ENCODE assay signal across 11 mouse cellular contexts in genomic region chr7:132799119-132800016, GRCm38 (mm10). TPM values are rescaled to one million over a fixed set of nuclear protein-coding genes. Genes with fewer than 3 reads are reported as not detected.
DNase-seq lines count a peak whose midpoint lies in the region; ATAC-seq and TF ChIP-seq lines count a peak whose summit lies in the region.
"Had no signal": no experiment of that assay in that cellular context is flagged by ENCODE, and none has a peak within 500 bp of the region (broad histone marks: within the 10 kb centered on the region; RNA-seq: fewer than 3 reads in every experiment).

No protein-coding gene starts in this region.

- no peak overlapping the region for H3K4me2 ChIP-seq in lung, postnatal 0 days (replicated peaks; ENCODE audit: low read depth, low read length)
- H3K4me2 ChIP-seq in heart, embryonic 11.5 days = no peak overlapping the region
- H3K4me2 ChIP-seq in midbrain, embryonic 11.5 days = no peak overlapping the region

- H3K9me3 ChIP-seq in lung, postnatal 0 days (ENCODE audit: low read length) = no peaks in the 10 kb centered on the region
- H3K9me3 ChIP-seq in heart, embryonic 11.5 days (replicated peaks; ENCODE audit: control insufficient read depth, low read length) = no peaks in the 10 kb centered on the region
- H3K9me3 ChIP-seq in midbrain, embryonic 11.5 days (ENCODE audit: control insufficient read depth, low read length) = no peaks in the 10 kb centered on the region

- intact Hi-C loops in gastrocnemius, adult 2 months (cut with DNase I) = no loop called here

- peak; percentile 26; the same call in 1 of the 2 replicates for TF ChIP-seq CTCF in gastrocnemius, adult 2 months (IDR thresholded peaks at IDR 0.05)
- peak; percentile 36 for TF ChIP-seq CTCF in lung, postnatal 0 days (IDR thresholded peaks at IDR 0.05)

- no peaks in the 10 kb centered on the region for H3K36me3 ChIP-seq in lung, postnatal 0 days (ENCODE audit: insufficient read depth, low read length)
- H3K36me3 ChIP-seq in heart, embryonic 11.5 days (ENCODE audit: control insufficient read depth, insufficient read depth, low read length) = no peaks in the 10 kb centered on the region
- no peaks in the 10 kb centered on the region for H3K36me3 ChIP-seq in midbrain, embryonic 11.5 days (ENCODE audit: control insufficient read depth, insufficient read depth, low read length)

- H3K4me1 ChIP-seq in lung, postnatal 0 days (ENCODE audit: insufficient read depth, low read depth, low read length) = peaks cover 44% of the 10 kb centered on the region; the same call in 1 of the 2 replicates
- H3K4me1 ChIP-seq in heart, embryonic 11.5 days (ENCODE audit: control insufficient read depth, insufficient read depth, low read length) = peaks cover 51% of the 10 kb centered on the region
- no peaks in the 10 kb centered on the region; the same call in 1 of the 2 replicates for H3K4me1 ChIP-seq in midbrain, embryonic 11.5 days (ENCODE audit: control insufficient read depth, insufficient read depth, low read length)

- H3K4me3 ChIP-seq in gastrocnemius, adult 2 months = no peak overlapping the region
- no peak overlapping the region for H3K4me3 ChIP-seq in lung, postnatal 0 days (ENCODE audit: low read depth, low read length)
- H3K4me3 ChIP-seq in heart, embryonic 11.5 days (ENCODE audit: low read depth, low read length) = no peak overlapping the region
- H3K4me3 ChIP-seq in midbrain, embryonic 11.5 days (ENCODE audit: low read depth, low read length) = no peak overlapping the region

- TF ChIP-seq EP300 in lung, postnatal 0 days (IDR thresholded peaks at IDR 0.05) = no peak

- peak overlapping the region; percentile 98 for H3K27ac ChIP-seq in gastrocnemius, adult 2 months
- peak overlapping the region; percentile 38 for H3K27ac ChIP-seq in lung, postnatal 0 days (ENCODE audit: low read length)
- H3K27ac ChIP-seq in heart, embryonic 11.5 days (ENCODE audit: low read depth, low read length) = no peak overlapping the region
- no peak overlapping the region for H3K27ac ChIP-seq in midbrain, embryonic 11.5 days (ENCODE audit: low read depth, low read length)

- no peak overlapping the region for H3K9ac ChIP-seq in lung, postnatal 0 days (replicated peaks; ENCODE audit: low read depth)
- H3K9ac ChIP-seq in heart, embryonic 11.5 days (ENCODE audit: low read depth, low read length) = no peak overlapping the region
- H3K9ac ChIP-seq in midbrain, embryonic 11.5 days (ENCODE audit: low read length) = no peak overlapping the region

- 76% methylated on average over 5 of the region's 5 CpGs for WGBS in lung, postnatal 0 days
- 73% methylated on average over 5 of the region's 5 CpGs for WGBS in heart, embryonic 11.5 days (ENCODE audit: insufficient replicate concordance)
- 89% methylated on average over 5 of the region's 5 CpGs for WGBS in midbrain, embryonic 11.5 days

- H3K27me3 ChIP-seq in lung, postnatal 0 days (replicated peaks; ENCODE audit: insufficient read depth, low read length) = no peaks in the 10 kb centered on the region
- no peaks in the 10 kb centered on the region for H3K27me3 ChIP-seq in heart, embryonic 11.5 days (ENCODE audit: control insufficient read depth, insufficient read depth, low read length)
- H3K27me3 ChIP-seq in midbrain, embryonic 11.5 days (ENCODE audit: control insufficient read depth, insufficient read depth, low read length) = no peaks in the 10 kb centered on the region
- H3K27me3 ChIP-seq: CH12.LX had no signal

- peak; percentile 54 for ATAC-seq in lung, postnatal 0 days
- ATAC-seq in heart, embryonic 11.5 days (replicated peaks; ENCODE audit: insufficient number of reproducible peaks, low FRiP score, low TSS enrichment) = peak; percentile 32; the same call in 1 of the 2 replicates
- no peak for ATAC-seq in midbrain, embryonic 11.5 days (ENCODE audit: low FRiP score)
- ATAC-seq: activated CD4-positive, CD25-positive, alpha-beta regulatory T cell, adult 4 months had no signal

- DNase-seq in gastrocnemius, adult 2 months = no peak
- DNase-seq in gastrocnemius, postnatal 4 days (ENCODE audit: low spot score in 2 of 2) = no peak
- DNase-seq in lung, postnatal 0 days (ENCODE audit: low spot score) = peak; percentile 44
- DNase-seq in lung, postnatal 25 days (ENCODE audit: low spot score) = no peak
- DNase-seq in lung, postnatal 36 days = peak; percentile 48
- no peak for DNase-seq in midbrain, embryonic 11.5 days (ENCODE audit: low spot score, missing footprints)
- no peak for DNase-seq in right cerebral cortex, adult 2 months (ENCODE audit: low spot score in 2 of 2)
- DNase-seq: gastrocnemius, postnatal 25 days had no signal

RNA-seq across cellular contexts. Expression of gene Fam53b, which starts 14.3 kb away (rescaled TPM):
- 10 to 100 TPM; 15.3 to 27.4 TPM for total RNA-seq in gastrocnemius, adult 2 months (2021)
- total RNA-seq in gastrocnemius, postnatal 4 days (2021) = 10 to 100 TPM; 44.6 to 48.9 TPM
- 27.2 and 31.2 TPM in 2 replicates for polyA plus RNA-seq in lung, postnatal 0 days (2015; fragmentation: Nextera tagmentation; extraction: Ambion mirVana)
- 11.9 and 14.5 TPM in 2 replicates for polyA plus RNA-seq in heart, embryonic 11.5 days (2014; fragmentation: Nextera tagmentation; extraction: Ambion mirVana)
- 17.0 and 17.5 TPM in 2 replicates for polyA plus RNA-seq in midbrain, embryonic 11.5 days (2014; fragmentation: Nextera tagmentation; extraction: Ambion mirVana)

RNA-seq across cellular contexts. Expression of gene Eef1akmt2, which starts 53.1 kb away (rescaled TPM):
- total RNA-seq in gastrocnemius, adult 2 months (2021) = 1 to 10 TPM; 5.9 to 6.2 TPM
- 10 to 100 TPM; 15.7 to 21.1 TPM for total RNA-seq in gastrocnemius, postnatal 4 days (2021)
- polyA plus RNA-seq in lung, postnatal 0 days (2015; fragmentation: Nextera tagmentation; extraction: Ambion mirVana) = 34.5 and 37.2 TPM in 2 replicates
- polyA plus RNA-seq in heart, embryonic 11.5 days (2014; fragmentation: Nextera tagmentation; extraction: Ambion mirVana) = 43.7 and 44.4 TPM in 2 replicates
- 90.3 and 100.0 TPM in 2 replicates for polyA plus RNA-seq in midbrain, embryonic 11.5 days (2014; fragmentation: Nextera tagmentation; extraction: Ambion mirVana)

RNA-seq across cellular contexts. Expression of gene Abraxas2, which starts 59.7 kb away (rescaled TPM):
- 10 to 100 TPM; 24.0 to 24.1 TPM for total RNA-seq in gastrocnemius, adult 2 months (2021)
- 10 to 100 TPM; 33.1 to 37.7 TPM for total RNA-seq in gastrocnemius, postnatal 4 days (2021)
- 26.7 and 27.1 TPM in 2 replicates for polyA plus RNA-seq in lung, postnatal 0 days (2015; fragmentation: Nextera tagmentation; extraction: Ambion mirVana)
- polyA plus RNA-seq in heart, embryonic 11.5 days (2014; fragmentation: Nextera tagmentation; extraction: Ambion mirVana) = 31.5 and 35.2 TPM in 2 replicates
- 38.7 and 41.8 TPM in 2 replicates for polyA plus RNA-seq in midbrain, embryonic 11.5 days (2014; fragmentation: Nextera tagmentation; extraction: Ambion mirVana)

Comparison
In these comparisons a context has a peak if more than half of its experiments do, and no peak if none do; other contexts are left out.
1. DNase-seq: peak in lung, postnatal 0 days (single experiment) and lung, postnatal 36 days (single experiment); none in gastrocnemius, adult 2 months (single experiment), gastrocnemius, postnatal 4 days (0 of 2), lung, postnatal 25 days (single experiment), midbrain, embryonic 11.5 days (single experiment) and right cerebral cortex, adult 2 months (0 of 2).
2. H3K27ac ChIP-seq: peak in gastrocnemius, adult 2 months (single experiment) and lung, postnatal 0 days (single experiment); none in heart, embryonic 11.5 days (single experiment) and midbrain, embryonic 11.5 days (single experiment).